Mouse (Mus musculus) adrenal gland, postnatal 25 days (tissue): ENCODE measurements at regions not wholly inside any gene's neighbourhood (a gene's known extent, or its start where the extent isn't known, plus 50 kb on each side); places are given as distances from the start of the nearest gene placed in this dataset.

Source experiments
- DNase-seq: peaks from one replicate; pipeline ENCODE4 v3.0.0; 2021; ENCODE audit warnings: mixed read lengths

DNA sequence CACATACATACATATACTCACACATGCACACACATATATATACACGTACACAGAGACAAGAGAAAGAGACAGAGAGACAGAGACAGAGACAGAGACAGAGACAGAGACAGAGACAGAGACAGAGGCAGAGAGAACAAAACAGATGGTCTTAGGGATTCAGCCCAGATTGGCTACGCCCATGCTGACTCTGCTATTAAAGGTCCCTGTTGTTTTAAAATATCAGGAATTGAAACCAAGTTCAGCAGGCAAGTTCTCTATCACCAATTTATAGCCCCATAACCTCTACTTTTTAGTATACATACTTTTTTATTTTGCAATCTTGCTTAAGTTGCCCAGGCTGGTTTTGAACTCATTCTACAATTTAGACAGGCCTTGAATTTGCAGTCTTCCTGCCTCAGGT lies 115.9 kb downstream of the Zfp36l2 start:
- DNase-seq: no peak

DNA sequence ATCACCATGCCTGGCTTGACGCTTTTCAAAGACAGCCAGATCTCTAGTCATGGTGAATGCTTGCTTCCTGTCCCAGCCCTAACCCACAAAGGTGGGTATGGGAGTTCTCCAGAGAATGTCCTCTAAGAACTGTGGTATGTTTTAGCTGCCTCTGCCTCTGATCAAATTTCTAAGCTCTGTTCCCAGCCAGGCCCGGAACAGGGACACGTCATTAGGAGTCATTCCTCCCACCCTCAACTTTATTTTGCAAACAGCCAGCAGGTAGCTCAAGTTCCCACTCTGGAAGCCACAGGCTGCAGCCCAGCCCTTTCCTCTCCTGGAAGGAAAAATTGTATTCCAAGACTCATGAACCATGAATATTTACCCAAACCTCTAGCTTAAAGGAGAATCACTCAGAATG lies 117.2 kb downstream of the Zfp36l2 start:
- no peak for DNase-seq

DNA sequence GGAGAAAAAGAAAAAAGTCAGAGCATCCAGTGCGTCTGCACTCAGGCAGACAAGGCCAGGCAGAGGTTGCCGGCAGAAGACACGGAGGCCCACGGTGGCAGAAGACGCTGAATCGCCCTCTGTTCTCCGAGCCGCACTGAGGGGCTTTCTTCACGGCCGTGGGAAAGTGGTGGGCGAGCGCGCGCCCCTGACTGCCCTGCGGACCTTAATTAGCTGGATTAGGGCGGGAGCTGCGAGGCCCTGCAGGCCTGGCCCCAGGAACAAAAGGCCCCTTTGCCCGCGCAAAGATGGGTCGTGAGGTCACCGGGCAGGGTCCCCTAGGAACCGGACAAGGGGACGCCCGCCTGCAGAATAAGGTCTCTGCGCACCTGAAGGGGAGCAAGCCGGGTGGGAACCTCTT lies 120.6 kb downstream of the Zfp36l2 start:
- no peak for DNase-seq

DNA sequence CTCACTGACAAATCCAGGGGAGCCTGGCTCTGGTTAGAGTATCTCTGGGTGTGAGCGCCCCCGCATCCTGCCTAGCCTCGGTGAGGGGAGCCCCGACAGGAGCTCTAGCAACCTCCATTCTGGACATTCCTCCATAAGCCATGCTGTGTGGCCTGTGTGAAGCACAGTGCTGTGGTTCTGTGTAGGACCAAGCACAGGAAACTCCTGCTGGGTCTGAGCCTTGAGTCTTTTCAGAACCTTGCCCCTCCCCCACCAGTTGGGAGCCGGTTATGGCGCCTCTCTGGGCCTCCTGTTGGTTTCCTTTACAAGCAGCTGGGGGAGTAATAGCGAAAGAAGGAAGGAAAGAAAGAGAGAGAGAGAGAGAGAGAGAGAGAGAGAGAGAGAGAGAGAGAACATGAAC lies 124.0 kb downstream of the Zfp36l2 start:
- DNase-seq: no peak

DNA sequence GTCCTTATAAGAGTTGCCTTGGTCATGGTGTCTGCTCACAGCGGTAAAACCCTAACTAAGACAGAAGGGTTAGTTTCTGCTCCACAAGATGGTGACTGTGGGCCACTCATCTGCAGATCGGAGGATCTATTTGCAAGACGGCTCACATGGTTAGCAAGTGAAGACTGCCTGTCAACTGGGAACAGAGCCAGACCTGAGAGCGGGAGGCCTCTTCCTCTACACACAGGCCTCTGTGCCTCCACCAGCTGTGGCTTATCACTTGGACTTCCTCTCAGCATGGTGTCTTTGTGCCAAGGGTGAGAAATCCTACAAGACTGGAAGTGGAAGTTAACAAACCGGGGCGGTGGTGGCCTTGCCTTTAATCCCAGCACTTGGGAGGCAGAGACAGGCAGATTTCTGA lies 126.1 kb downstream of the Zfp36l2 start:
- no peak for DNase-seq

DNA sequence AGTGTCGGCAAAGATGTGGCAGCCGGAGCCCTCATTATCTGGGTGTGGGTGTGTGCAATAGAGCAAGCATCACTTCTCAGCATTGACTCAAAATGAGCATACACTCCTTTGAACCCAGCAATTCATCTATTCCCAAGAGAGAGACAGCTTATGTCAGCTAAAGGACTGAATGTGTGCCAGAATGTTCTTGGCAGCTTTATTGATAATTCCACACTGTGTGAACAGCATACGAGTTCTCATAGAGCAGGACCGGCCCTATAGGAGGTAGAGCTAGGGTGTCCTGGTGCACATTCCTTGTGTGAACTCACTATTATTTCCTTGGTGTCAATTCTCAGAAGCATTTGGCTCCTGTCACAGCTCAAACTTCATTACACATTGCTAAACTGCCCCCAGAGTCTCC lies 131.3 kb downstream of the Zfp36l2 start:
- no peak for DNase-seq

DNA sequence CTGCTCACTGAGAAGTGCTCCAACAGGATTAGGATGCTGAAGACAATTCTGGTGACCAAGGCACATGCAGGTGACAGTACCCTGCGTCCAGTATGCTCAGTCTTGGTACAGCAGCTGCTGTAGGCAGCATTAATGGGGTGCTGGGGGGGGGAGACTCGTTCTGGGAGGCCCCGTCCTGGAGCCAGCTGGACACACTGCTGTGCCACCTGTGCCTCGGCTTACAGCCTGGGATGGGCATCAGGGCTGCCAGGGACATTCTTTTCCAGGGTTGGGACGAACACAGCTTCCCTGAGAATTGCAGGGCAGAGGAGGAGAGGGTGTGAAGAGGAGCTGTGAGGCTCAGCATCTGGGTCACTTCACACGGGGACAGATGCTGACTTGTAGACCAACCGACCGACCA lies 135.3 kb downstream of the Zfp36l2 start:
- no peak for DNase-seq

DNA sequence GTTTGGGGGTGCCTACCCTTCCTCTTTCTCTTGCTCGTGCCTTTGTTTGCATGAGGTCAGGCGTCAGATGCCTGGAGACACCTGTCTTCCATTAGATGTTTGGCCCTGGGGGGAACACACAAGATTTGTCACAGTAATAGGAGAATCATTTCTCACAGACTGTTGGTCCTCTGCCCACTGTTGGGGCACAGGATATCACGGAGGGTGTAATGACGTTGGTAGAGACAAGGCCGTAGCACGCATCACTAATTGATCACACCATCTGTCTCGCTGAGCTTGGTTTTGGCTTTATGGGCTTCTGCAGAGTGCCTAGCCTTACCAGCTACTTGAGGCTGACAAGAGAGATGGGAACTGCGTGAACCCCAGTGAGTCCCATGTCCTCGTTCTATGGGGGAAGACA lies 136.5 kb downstream of the Zfp36l2 start:
- DNase-seq: no peak

DNA sequence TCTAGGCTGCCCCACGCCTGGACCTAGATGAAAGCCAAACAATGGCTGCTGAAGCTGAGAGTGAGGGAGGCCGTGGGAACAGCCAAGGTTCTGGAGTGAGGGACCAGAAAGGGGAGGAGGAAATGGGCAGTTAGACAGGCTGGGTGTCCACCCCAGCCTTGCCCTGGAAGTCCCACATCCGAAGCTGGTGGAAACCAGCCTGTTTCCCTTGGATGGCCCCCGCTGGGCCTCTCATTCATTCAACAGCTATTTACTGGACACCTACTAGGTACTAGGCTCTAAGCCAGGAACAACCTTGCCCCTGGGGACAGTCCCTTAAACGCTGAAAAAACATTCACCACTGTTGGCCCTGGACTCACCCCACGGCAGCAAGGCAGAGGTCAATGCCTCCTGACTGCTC lies 139.2 kb downstream of the Zfp36l2 start:
- no peak for DNase-seq

DNA sequence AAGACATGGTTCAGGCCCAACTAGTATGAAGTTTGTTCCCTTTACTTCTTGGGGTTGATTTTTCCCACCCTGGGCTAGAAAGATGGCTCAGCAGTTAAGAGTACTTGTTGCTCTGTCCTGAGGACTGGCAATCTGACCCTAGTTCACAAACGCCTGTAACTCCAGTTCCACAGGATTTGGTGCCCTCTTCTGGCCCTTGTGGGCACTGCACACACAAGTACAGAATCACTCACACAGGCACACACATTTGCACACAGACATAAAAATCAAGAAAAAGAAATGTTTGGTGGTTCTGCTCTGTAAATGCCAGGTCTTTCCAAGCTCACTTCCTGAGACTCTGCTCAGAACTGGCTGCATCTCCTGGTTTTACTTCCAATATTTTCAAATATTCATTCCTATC lies 140.2 kb downstream of the Zfp36l2 start:
- DNase-seq: no peak

DNA sequence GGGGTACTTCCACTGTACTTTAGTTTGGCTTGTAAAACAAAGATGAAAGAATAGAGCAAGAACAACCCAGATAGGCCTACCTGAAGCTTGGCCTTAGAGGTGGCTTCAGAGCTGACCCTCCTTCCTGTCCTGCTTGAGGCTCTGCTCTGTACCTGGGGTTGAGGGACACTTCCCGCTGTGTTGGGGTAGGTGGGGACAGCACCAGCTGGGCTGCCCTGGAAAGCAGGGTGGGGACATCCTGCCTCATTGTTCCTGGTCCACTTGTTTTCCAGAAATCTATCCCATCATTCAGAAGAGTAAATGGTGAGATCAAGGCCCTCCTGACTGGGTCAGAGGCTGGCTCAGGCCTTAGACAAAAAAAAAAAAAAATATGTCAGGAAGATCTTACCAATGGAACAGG lies 141.9 kb downstream of the Zfp36l2 start:
- no peak for DNase-seq

DNA sequence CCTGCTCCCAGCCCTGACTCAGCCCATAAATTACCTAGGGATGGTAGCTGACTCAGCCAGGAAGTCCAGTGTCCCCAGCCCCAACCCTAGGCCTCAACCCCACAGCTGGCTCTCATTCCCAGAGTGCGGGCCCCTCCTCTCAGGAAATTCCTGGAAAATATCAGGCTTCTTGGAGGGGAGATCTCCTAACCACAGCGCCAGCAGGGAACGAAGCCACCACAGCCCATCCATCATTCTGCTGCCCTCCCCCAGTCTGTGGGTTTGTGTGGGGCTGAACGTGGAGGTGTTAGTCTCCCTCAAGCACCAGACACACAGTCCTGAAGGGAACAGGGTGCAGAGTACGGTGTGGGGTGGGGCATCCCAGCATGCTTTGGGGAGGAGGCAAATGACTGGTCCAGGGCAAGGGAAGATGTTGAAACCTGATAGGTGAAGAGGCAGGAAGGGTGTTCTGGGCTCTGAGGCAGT lies 143.2 kb downstream of the Zfp36l2 start:
- peak; percentile 21 for DNase-seq

DNA sequence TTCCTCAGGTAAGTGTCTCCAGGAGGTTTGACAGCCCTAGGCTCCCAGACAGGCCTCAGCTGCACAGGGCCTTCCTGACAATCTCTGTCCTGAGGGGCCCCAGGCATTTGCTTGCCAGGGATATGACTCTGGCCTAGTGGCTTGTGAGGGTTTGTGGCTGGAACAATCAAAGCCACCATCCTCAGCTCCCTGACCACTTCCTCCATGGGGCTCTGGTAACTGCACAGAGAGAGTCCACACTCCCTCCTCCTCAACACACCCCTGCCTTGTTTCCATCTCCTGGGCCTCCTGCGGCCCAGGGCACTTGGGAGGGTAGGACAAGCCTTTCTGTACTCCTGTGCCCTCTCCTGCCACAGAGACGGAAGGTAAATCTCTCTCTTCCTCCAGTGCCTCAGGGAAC lies 144.6 kb downstream of the Zfp36l2 start:
- no peak for DNase-seq

DNA sequence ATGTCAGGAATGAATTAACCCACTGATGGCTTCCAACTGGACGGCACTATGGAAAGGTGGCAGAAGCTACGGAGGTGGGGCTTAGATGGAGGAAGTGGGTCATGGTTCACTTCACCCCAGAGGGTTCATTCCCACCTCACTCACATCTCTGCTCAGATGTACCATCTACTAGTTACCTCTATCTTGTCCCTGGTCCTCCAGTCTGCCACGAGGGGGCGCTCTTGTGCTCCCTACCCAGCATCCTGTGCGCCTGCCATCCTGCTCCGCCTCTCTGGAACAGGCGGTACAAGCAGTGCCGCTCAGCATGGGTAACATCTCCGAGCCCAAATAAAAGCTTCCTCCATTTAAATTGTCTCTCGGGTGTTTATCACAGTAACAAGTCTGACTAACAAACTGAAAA lies 148.3 kb downstream of the Zfp36l2 start:
- DNase-seq: no peak

DNA sequence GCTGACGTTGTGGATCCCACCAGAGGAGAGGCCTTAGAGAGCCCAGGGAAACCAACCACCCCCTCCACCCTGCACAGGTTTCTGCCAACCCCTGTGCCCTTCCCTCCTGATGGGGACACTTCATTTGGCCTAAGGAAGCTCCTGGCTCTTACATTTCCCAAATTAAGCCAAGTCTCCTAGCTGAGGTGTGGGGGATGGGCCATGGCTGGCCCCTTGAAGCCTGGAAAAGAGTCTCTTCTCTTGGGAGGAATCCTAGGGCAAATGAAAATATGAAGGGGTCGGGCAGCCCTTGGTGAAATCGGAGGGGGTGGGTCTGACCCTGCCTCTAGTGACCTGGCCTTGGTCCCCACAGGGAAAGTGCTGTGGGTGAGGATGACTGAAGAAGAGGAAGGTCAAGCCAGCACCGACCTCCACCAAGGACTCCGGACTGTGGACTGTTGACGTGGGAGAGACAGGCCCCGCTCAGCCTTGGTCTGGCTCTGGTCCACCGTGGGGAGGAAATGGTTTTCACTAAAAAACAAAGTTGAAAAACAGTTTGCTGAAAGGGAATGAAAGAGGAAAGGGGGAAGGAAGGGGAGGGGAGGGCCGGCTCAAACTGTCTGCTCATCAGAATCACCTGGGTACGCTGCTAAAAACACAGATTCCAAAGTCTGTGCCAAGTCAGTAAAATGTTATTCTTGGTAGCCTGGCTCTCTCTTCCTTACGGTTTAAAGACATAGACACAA lies 150.0 kb downstream of the Zfp36l2 start:
- no peak for DNase-seq

DNA sequence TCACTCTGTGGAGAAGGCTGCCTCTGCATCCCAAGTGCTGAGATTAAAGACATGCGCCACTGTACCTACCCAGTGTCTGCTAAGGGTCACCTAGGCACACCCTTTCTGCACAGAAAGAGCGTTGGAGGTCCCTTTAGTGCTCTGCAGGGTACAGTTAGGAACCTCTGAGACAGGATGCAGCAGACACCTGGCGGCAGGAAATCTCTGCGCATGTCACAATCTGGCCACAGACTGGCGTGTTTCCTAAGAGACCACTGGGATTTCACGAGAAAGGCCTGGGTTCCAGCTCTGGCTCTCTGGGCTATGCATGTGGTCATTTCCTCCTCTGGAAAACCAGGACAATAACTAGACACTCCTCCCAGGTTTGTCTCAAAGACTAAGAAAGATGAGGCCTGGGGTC lies 151.7 kb downstream of the Zfp36l2 start:
- no peak for DNase-seq

DNA sequence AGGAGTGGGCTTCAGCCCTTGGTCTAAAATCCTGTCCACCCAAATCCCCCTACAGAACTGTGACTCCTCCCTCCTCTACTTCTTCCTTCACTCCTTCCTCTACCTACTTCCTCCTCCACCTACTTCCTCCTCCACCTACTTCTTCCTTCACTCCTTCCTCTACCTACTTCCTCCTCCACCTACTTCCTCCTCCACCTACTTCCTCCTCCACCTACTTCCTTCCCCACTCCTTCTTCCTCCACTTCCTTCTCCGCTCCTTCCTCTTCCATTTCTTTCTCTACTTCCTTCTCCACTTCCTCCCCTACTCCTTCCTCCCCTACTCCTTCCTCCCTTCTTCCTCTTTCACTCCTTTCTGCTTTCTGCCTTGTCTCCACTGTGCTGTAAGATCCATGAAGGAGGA lies 152.9 kb downstream of the Zfp36l2 start:
- DNase-seq: no peak

DNA sequence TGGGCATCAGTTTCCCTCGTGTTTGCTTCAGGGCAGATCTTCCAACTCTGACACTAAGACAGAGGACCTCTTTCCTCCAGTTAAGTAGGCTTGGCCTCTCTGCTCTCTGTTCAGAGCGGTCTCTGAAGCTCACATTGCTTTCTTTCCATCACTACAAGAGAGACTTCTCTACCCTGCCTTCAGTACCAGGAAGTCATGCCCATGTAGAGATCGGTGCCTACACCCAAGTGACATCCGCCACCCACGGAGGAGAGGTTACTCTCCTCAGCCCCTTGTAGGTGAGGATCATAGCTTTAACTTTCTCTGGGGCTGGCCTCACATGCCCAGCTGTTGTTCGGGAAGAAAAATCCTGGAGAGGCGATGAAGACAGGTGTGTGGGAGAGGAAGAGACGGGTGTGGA lies 155.3 kb downstream of the Zfp36l2 start:
- no peak for DNase-seq

DNA sequence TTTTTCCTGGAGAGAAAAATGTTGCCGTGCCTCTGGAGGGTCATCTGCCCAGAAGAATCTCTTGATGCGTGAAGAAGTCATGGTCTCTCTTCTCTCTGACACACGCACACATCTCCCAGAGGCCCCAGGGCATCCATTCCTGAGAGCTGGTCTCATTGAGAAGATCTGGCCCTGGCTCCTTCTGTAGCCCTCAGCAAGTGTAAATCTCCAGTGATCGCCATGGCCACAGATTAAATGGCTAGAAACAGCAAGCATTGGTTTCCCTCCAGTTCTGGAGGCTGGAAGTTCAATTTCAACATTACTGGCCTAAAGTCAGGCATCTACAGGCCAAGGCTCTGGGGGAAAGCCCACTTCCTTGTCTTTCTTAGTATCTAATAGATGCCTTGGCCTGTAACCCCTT lies 155.9 kb downstream of the Zfp36l2 start:
- DNase-seq: no peak

DNA sequence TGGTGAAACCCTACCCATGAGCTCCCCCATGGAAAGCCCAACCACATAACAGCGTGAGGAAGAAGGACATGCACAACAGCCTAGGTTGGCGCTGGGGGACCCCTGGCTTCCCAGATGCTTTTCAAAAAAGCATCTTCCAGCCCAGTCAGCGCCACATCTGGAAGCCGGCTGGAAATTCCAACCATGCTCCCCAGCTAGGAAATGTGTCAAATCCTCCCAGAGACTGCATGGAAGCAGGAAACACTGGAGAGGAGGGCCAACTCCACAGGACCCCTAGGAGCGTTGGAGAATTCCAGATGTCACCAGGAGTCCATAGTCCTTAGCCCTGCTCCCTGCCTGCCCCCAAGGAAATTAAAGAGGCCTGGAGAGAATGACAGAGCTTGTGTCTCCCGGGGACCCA lies 156.4 kb downstream of the Zfp36l2 start:
- no peak for DNase-seq

DNA sequence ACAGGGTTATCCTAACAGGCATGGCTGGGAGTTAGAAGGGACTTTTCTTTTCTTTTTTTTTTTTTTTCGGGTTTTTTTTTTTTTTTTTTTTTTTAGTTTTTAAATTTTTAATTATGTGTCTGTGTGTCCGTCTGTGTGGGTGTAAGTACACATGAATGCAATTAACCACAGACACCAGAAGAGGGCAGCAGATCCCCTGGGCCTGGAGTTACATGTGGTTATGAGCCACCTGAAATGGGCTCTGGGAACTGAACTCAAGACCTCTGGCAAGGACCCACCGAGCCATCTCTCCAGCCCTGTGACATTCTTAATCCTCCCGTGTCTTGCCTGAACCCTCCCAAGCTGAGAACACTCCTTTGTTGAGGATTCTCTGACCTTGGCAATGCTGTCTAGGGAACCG lies 157.0 kb downstream of the Zfp36l2 start:
- no peak for DNase-seq

DNA sequence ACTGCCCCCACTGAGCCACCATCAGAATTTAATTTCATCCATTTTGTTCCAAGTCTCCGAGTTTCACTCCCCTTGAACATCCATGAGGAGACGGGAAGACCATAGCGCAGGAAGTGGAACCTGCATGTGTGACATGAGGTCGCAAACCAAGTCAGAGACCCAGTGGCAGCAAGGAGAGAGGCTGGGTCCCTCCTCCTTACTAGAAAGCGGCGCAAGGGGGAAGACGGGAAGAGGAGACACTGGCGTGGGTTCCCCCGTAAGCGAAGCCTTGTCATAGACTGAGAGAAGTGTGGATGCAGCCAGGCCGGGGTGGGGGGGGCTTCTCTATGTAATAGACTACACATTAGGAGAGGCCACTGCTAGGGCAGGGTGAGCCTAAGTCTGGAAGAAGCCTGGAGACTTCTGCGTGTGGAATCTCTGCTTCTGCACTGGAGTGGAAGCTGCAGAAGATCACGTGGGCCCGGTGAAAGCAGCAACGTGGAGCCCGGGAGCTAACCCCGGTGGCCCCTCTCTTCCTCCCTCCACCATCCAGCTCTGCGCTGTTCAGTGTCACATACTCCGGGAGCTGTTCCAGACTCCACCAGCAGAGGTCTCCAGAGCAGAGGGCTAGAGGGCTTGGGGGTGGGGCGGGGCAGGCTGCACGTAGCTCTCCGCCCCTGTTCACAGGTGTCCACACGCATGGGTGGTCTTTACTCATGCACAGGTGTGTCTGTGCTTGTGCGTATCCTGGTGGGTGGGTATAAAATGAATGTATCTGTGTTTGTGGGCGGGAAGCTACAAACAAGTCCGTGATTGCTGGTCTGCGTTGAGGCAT lies 159.4 kb downstream of the Zfp36l2 start:
- DNase-seq: peak; percentile 89

DNA sequence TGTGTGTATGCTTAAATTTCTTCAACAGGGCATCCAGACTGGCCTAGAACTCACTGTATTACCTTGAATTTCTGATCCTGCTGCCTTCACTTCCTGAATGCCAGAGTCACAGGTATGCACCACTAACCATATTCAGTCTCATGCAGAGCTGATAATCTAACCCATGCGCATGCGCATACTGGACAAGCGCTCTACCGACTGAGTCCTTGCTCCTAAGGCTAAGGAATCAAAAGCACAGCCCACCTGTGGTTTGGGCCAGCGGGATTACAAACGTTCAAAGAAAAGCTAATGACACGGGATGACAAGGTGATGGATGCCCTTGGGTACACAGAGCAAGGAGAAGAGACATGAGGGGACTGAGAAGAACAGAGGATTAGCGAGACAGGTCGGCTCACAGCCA lies 160.5 kb downstream of the Zfp36l2 start:
- DNase-seq: no peak

DNA sequence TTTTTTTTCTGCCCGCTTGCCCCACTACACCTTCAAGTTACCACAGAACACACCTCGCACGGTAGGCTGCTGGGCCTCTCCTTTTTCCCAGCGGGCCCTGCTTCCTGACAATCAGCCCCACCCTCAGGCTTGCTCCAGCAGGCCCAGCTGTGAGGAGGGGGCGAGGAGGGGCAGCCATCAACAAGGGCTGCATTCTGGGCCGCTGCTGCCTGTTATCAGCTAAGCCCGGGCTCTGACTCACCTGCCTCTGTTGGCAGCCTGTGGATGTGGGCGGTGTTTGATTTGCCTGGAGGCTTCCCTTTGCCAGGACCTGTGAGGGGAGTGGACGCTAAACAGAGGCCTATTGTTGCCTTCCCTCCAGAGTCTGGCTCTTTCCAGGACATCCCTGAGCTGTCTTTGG lies 161.6 kb downstream of the Zfp36l2 start:
- DNase-seq: peak; percentile 71
